Mouse (Mus musculus) heart, embryonic 12.5 days (tissue): ENCODE results near the gene Pemt. TPM values are rescaled to one million over a fixed set of nuclear protein-coding genes. Genes with fewer than 3 reads are reported as not detected.

Experiments
- ATAC-seq: fragments of 200-750 bp; cut with Nextera tagmentation; 2 replicates; pipeline ENCODE4 v1.8.0; 2017; ENCODE audit warnings: moderate TSS enrichment, moderate library complexity; ENCODE audit not compliant: insufficient number of reproducible peaks, low FRiP score
- H3K27ac ChIP-seq: fragments of 300-500 bp; sonication (generic); 2 replicates; pipeline ENCODE4 v1.5.1; 2016; ENCODE audit warnings: mild to moderate bottlenecking, moderate library complexity; ENCODE audit not compliant: poor library complexity, severe bottlenecking
- H3K27me3 ChIP-seq: fragments of 300-500 bp; sonication (generic); replicated peaks from 2 replicates; pipeline ENCODE4 v1.6.1; 2016; ENCODE audit warnings: mild to moderate bottlenecking, moderate library complexity
- H3K36me3 ChIP-seq: fragments of 300-500 bp; sonication (generic); 2 replicates; pipeline ENCODE4 v1.6.1; 2016; ENCODE audit warnings: mild to moderate bottlenecking, moderate library complexity
- H3K4me1 ChIP-seq: fragments of 300-500 bp; sonication (generic); replicated peaks from 2 replicates; pipeline ENCODE4 v1.6.1; 2016; ENCODE audit warnings: mild to moderate bottlenecking
- H3K4me2 ChIP-seq: fragments of 300-500 bp; sonication (generic); 2 replicates; pipeline ENCODE4 v1.6.1; 2016; ENCODE audit warnings: mild to moderate bottlenecking, moderate library complexity
- H3K4me3 ChIP-seq: fragments of 300-500 bp; sonication (generic); 2 replicates; pipeline ENCODE4 v1.5.1; 2016; ENCODE audit warnings: mild to moderate bottlenecking
- H3K9ac ChIP-seq: fragments of 300-500 bp; sonication (generic); 2 replicates; pipeline ENCODE4 v1.6.1; 2016; ENCODE audit warnings: mild to moderate bottlenecking, moderate library complexity
- H3K9me3 ChIP-seq: fragments of 300-500 bp; sonication (generic); replicated peaks from 2 replicates; pipeline ENCODE4 v1.6.1; 2016; ENCODE audit warnings: mild to moderate bottlenecking, moderate library complexity
- WGBS: fragments of 180-500 bp; shearing (Covaris S2); methylation state at CpG from one replicate; pipeline ENCODE4 v1.1.7; 2016; 5-methylcytosine and 5-hydroxymethylcytosine counted together
- polyA plus RNA-seq: library from polyadenylated mRNA; unstranded; fragments of >200 nt; fragmentation: Nextera tagmentation; extraction: Ambion mirVana; gene quantifications from 2 replicates; pipeline ENCODE4 v1.2.1, GENCODE M21; 2016

The Pemt gene
- polyA plus RNA-seq, 1 experiment from 2014 or later = 12.6 TPM

GRCm38 (mm10) chr11:60027913-60028875 lies 18.1 kb downstream of the Pemt start:
- no peak overlapping the region for H3K27ac ChIP-seq
- H3K4me1 ChIP-seq = peaks cover 39% of the 10 kb centered on the region
- no peak overlapping the region for H3K4me2 ChIP-seq
- H3K9me3 ChIP-seq = no peaks in the 10 kb centered on the region
- no peaks in the 10 kb centered on the region for H3K36me3 ChIP-seq
- no peaks in the 10 kb centered on the region for H3K27me3 ChIP-seq
- no peak overlapping the region for H3K4me3 ChIP-seq
- ATAC-seq = 0 out of 2 replicates have a peak, but pooled peaks have one; percentile 16
- WGBS = 55% methylated on average over 10 of the region's 10 CpGs
- H3K9ac ChIP-seq = no peak overlapping the region

GRCm38 (mm10) chr11:60027272-60027671 lies 19.0 kb downstream of the Pemt start:
- no peaks in the 10 kb centered on the region for H3K36me3 ChIP-seq
- H3K9me3 ChIP-seq = no peaks in the 10 kb centered on the region
- peaks cover 39% of the 10 kb centered on the region for H3K4me1 ChIP-seq
- 5% methylated on average over 2 of the region's 2 CpGs for WGBS
- no peak for ATAC-seq
- no peak overlapping the region for H3K4me2 ChIP-seq
- no peak overlapping the region for H3K27ac ChIP-seq
- no peaks in the 10 kb centered on the region for H3K27me3 ChIP-seq
- H3K4me3 ChIP-seq = no peak overlapping the region
- no peak overlapping the region for H3K9ac ChIP-seq

GRCm38 (mm10) chr11:60026166-60026565 lies 20.1 kb downstream of the Pemt start:
- 65% methylated on average over 5 of the region's 5 CpGs for WGBS
- Histone ChIP-seq H3K9ac (no peak overlapping the region), H3K4me3 (no peak overlapping the region), H3K27me3 (no peaks in the 10 kb centered on the region), H3K27ac (no peak overlapping the region), H3K9me3 (no peaks in the 10 kb centered on the region), H3K36me3 (no peaks in the 10 kb centered on the region), H3K4me2 (no peak overlapping the region), H3K4me1 (peaks cover 30% of the 10 kb centered on the region)
- ATAC-seq = no peak

DNA sequence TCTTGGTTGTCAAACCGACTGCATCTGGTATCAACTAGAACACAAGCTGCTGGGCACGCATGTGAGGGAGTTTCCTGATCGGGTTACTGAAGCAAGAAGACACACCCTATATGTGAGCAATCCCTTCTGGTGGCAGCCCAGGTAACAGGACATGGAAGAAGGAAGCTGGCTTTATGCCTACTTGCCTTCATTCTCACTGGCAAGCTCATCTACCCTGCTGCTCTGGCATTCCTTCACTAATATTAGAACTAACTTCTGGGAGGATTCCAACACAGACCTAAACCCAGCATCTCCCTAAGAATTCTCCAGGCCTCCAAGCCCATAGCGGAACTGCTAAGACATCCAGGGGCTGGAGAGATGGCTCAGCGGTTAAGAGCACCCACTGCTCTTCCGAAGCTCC lies 25.1 kb downstream of the Pemt start:
- Histone ChIP-seq H3K9me3 (no peaks in the 10 kb centered on the region), H3K4me1 (peaks cover 14% of the 10 kb centered on the region), H3K4me3 (no peak overlapping the region), H3K27me3 (no peaks in the 10 kb centered on the region), H3K27ac (no peak overlapping the region), H3K9ac (no peak overlapping the region), H3K4me2 (no peak overlapping the region), H3K36me3 (no peaks in the 10 kb centered on the region)
- 86% methylated on average over 6 of the region's 6 CpGs for WGBS
- no peak for ATAC-seq

- Histone ChIP-seq H3K36me3 (no peaks in the 10 kb centered on the region), H3K4me3 (no peak overlapping the region), H3K27ac (no peak overlapping the region), H3K9ac (no peak overlapping the region), H3K27me3 (no peaks in the 10 kb centered on the region), H3K4me1 (peaks cover 7% of the 10 kb centered on the region; the same call in 1 of the 2 replicates), H3K9me3 (no peaks in the 10 kb centered on the region), H3K4me2 (no peak overlapping the region)
- WGBS = 36% methylated on average over 4 of the region's 4 CpGs
- no peak for ATAC-seq
Measured at GRCm38 (mm10) chr11:60016726-60017125, 29.6 kb downstream of the Pemt start.

DNA sequence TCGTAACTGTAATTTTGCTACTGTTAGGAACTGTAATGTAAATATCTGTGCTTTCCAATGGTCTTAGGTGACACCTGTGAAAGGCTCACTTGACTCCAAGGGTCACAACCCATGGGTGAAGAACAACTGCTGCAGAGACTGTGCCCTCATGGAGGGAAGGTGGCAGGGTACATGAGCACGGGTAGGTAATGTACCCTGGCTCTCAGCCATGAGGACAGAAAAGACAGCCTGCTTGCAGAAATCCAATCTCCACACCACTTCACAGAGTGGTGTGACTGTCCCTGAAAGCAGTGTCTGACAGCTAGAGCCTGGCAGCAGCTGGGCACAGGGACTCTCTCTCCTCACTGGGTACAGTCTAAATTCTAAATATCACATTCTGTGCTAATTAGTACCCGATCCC lies 34.8 kb downstream of the Pemt start:
- no peak overlapping the region for H3K27ac ChIP-seq
- no peak overlapping the region for H3K4me3 ChIP-seq
- H3K4me2 ChIP-seq = no peak overlapping the region
- peaks cover 10% of the 10 kb centered on the region; the same call in 1 of the 2 replicates for H3K4me1 ChIP-seq
- no peaks in the 10 kb centered on the region for H3K9me3 ChIP-seq
- no peaks in the 10 kb centered on the region for H3K36me3 ChIP-seq
- 0 out of 2 replicates have a peak overlapping the region, but pooled peaks have one; percentile 9 for H3K9ac ChIP-seq
- 0 out of 2 replicates have a peak, but pooled peaks cover 4% of the 10 kb centered on the region for H3K27me3 ChIP-seq
- WGBS = 74% methylated on average over 3 of the region's 3 CpGs
- ATAC-seq = no peak

DNA sequence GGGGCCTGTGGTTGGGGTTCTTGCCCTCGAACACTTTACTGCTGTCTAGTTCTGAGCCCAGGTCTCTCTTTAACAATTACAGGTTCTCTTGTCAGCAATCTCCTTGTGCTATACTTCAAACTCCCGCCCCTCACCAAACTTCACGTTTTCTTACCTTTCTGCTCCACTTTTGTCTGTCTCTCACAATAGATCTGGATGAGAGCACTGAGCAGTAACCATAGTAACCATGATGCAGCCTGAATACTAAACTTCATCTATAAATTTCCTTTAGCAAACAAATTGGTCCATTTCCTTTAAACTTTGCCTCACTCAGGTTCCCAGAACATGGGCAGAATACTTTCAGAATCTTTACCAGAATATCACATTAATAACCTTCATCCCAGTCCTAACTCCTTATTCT lies 36.8 kb downstream of the Pemt start:
- Histone ChIP-seq H3K4me3 (no peak overlapping the region), H3K4me2 (no peak overlapping the region), H3K36me3 (no peaks in the 10 kb centered on the region), H3K9me3 (no peaks in the 10 kb centered on the region), H3K27me3 (0 out of 2 replicates have a peak, but pooled peaks cover 4% of the 10 kb centered on the region), H3K4me1 (peaks cover 7% of the 10 kb centered on the region; the same call in 1 of the 2 replicates), H3K27ac (no peak overlapping the region), H3K9ac (no peak overlapping the region)
- WGBS = 67% methylated on average over 3 of the region's 3 CpGs
- ATAC-seq = no peak

- Histone ChIP-seq H3K36me3 (no peaks in the 10 kb centered on the region), H3K27me3 (0 out of 2 replicates have a peak, but pooled peaks cover 4% of the 10 kb centered on the region), H3K4me3 (no peak overlapping the region), H3K27ac (no peak overlapping the region), H3K4me1 (no peaks in the 10 kb centered on the region), H3K4me2 (no peak overlapping the region), H3K9ac (no peak overlapping the region), H3K9me3 (no peaks in the 10 kb centered on the region)
- no peak for ATAC-seq
- 67% methylated on average over 3 of the region's 3 CpGs for WGBS
Measured at GRCm38 (mm10) chr11:60005866-60006265, 40.4 kb downstream of the Pemt start.

GRCm38 (mm10) chr11:60004716-60005115 lies 41.6 kb downstream of the Pemt start:
- no peak overlapping the region for H3K4me2 ChIP-seq

GRCm38 (mm10) chr11:60003811-60004210 lies 42.5 kb downstream of the Pemt start:
- Histone ChIP-seq H3K27me3 (0 out of 2 replicates have a peak, but pooled peaks cover 4% of the 10 kb centered on the region), H3K4me3 (no peak overlapping the region), H3K27ac (no peak overlapping the region), H3K9me3 (no peaks in the 10 kb centered on the region), H3K4me2 (no peak overlapping the region), H3K4me1 (no peaks in the 10 kb centered on the region), H3K9ac (no peak overlapping the region), H3K36me3 (no peaks in the 10 kb centered on the region)
- ATAC-seq = no peak
- WGBS = 77% methylated on average over 8 of the region's 8 CpGs

More at GRCm38 (mm10) chr11:60004716-60005115, 41.6 kb downstream of the Pemt start:
- no peaks in the 10 kb centered on the region for H3K36me3 ChIP-seq
- no peaks in the 10 kb centered on the region for H3K9me3 ChIP-seq
- no peak for ATAC-seq
- no peak overlapping the region for H3K27ac ChIP-seq
- no peak overlapping the region for H3K4me3 ChIP-seq
- H3K4me1 ChIP-seq = no peaks in the 10 kb centered on the region
- 0 out of 2 replicates have a peak, but pooled peaks cover 4% of the 10 kb centered on the region for H3K27me3 ChIP-seq
- H3K9ac ChIP-seq = no peak overlapping the region
- 70% methylated on average over 6 of the region's 6 CpGs for WGBS

DNA sequence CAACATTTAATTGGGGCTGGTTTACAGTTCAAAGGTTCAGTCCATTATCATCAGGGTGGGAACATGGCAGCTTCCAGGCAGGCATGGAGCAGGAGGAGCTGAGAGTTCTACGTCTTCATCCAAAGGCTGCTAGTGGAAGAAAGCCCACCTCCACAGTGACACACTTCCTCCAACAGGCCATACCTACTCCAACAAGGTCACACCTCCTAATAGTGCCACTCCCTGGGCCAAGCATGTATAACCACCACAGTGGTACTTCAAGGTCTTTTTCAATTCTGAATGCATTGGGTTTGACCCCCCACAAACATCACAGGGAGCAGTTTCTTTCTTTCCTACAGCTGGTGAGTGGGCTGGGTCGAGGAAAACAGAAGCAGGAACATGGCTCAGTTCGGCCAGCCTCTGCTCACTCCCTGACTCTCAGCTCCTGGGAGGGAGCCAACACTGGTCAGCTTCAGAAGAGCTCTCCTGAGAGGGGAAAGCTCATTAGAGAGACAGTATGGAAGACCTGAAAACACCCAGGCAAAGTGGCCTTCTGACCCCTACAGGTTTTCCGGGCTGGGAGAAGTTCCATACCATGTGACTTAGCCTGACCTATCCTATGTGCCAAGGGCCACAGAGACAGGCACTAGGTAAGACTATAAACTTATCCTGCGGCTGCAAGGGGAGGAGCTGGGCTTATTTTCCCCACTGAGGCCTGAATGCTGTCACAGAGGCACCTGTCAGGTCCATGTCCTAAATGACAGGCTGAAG lies 44.9 kb downstream of the Pemt start:
- Histone ChIP-seq H3K4me3 (no peak overlapping the region), H3K4me2 (no peak overlapping the region), H3K36me3 (no peaks in the 10 kb centered on the region), H3K27me3 (no peaks in the 10 kb centered on the region), H3K27ac (no peak overlapping the region), H3K4me1 (no peaks in the 10 kb centered on the region), H3K9me3 (no peaks in the 10 kb centered on the region), H3K9ac (no peak overlapping the region)
- 75% methylated on average over 5 of the region's 5 CpGs for WGBS
- no peak; the same call in 1 of the 2 replicates for ATAC-seq
